Mouse (Mus musculus): ENCODE measurements around the gene Mia.

GRCm38 (mm10) chr7:27197634-27198033 lies 16.7 kb upstream of the Mia start:
- no peak for TF ChIP-seq POLR2A (IDR thresholded peaks at IDR 0.05; ENCODE audit: low read depth, low read length)
- no peak for TF ChIP-seq CTCF (IDR thresholded peaks at IDR 0.05; ENCODE audit: borderline replicate concordance, insufficient read depth, low read length)
